Mouse (Mus musculus): ENCODE measurements around the gene Olfr934.

Olfr934 gene

DNA sequence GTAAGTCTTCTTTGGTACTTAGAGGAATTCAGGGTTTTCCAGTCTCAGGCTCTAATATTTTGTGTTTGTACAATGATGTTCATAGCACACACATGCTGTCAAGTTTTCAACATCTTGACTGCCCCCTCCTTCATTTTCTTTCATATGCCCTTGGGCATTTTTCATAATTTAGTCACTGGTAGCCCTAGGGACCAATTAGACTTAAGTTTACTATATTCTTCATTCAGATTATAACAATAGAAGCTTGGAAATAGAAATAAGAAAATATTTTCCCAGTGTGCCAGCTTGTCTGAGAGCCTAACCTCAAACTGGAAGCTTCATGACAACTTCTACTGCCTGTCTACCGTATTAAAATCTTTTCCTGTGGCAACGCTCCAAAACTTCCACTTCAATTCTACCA is at the start of gene Olfr934:
TSS of gene Olfr934 (minus strand) at position 101 of the 400 bp plus-strand sequence.
- no peak for DNase-seq (ENCODE audit: low read depth)

DNA sequence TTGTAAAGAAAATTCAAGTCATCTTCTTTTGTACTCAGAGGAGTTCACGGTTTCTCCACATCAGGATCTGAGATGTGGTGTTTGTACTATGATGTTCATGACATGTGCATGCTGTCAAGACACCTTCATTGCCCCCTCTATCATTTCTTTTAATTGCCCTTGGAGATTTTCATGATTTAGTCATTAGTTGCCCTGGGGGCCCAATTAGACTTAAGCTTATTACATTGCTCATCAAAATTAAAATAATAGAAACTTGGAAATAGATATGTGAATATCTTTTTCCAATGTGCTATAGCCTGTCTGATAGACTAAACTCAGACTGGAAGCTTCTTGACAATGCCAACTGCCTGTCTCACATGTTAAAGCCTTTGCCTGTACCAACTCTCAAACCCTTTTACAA is 35.2 kb upstream of the Olfr934 start, which contains the start of gene Olfr146:
TSS of gene Olfr146 (minus strand) at position 101 of the 400 bp plus-strand sequence.
- no peak for DNase-seq (ENCODE audit: low read depth)

- DNase-seq (ENCODE audit: low read depth), result no peak
These were observed 11.5 kb upstream of the Olfr934 start, which contains the start of gene Olfr935 for GRCm38 (mm10) chr9:38999583-38999982. Gene Olfr935, minus strand, starts transcription at chr9:38999683.

DNA sequence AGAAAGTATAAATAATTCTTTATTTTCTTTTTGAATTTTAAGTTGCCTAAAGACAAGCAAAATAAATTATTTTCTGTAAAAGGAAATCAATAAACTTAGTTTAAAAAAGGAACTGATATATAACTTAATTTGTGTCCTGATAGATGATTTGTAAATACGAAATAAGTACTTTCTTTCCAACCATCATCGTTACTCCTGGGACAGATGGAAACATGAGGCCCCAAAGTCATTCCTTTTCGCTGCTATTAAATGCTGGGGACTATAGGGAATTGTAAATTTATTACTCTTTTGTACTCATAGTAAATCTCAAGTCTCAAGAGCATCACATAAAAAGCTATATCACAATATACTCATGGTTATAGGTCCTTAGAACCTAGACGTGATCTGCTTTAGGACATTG is 16.1 kb downstream of the Olfr934 start, which contains the start of gene Olfr933:
TSS of gene Olfr933 (plus strand) at position 301 of the 400 bp plus-strand sequence.
- no peak for DNase-seq (ENCODE audit: low read depth)

DNA sequence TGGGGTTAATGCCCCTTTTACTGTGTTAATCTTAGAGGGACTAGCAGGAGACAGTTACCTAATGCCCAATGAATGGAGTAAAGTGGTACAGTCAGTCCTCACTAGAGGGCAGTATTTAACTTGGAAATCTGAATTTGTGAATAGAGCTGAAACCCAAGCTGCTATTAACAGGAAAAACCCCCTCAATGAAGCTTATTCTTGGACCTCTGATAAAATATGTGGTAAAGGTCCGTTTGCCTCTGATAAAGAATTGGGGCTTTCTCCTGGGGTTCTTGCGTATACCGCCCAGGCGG is 34.0 kb downstream of the Olfr934 start:
- no peak for DNase-seq (ENCODE audit: low read depth)

DNA sequence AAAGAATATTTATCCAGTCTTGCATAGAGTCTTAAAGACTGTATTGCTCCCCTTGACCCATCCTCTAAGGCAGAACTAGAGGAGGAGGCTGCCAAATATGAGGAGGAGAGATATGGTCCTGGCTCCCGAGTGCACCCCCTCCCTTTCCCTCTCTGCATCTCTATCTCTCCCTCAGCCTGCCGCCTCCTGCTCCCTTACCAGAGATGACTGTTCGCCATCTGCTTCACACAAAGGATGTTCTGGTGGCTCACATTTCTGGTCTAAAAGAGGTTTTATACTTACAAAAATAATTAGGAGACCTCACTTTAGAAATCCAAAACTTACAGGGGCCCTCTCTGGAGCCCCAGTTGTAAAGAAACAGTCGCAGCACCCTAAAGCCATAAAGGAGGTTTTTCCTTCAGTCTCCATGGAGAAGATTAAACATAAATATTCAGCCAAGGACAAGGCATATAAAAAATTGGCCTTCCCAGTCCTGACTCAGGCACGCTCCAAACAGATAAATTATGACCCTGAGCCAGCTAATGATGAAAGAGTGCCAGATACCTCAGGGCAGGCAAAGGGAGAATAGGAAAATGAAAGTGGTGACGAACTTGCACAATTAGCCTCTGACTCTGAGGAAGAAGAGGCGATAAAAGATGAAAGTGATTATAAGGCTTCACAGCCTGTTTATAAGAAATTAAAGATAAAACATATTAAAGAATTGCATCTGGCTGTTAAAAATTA is 34.6 kb downstream of the Olfr934 start:
- DNase-seq (ENCODE audit: low read depth), result no peak
